Mouse (Mus musculus): ENCODE measurements around the gene Rbm33. TPM values are rescaled to one million over a fixed set of nuclear protein-coding genes. Genes with fewer than 3 reads are reported as not detected.
A peak's percentile ranks its signal among the peaks of the same experiment; 100 is the strongest.

Gene Rbm33
- total and polyA plus RNA-seq, 3 experiments = 26.4 to 48.4 (median 34.4) TPM

- peak; percentile 79 for DNase-seq
Measured at GRCm38 (mm10) chr5:28412006-28412685, 95.2 kb downstream of the Rbm33 start.

GRCm38 (mm10) chr5:28413533-28413932 is 96.6 kb downstream of the Rbm33 start:
- DNase-seq = no peak

GRCm38 (mm10) chr5:28414076-28414475 is 97.2 kb downstream of the Rbm33 start:
- DNase-seq = no peak

GRCm38 (mm10) chr5:28416029-28416428 is 99.1 kb downstream of the Rbm33 start:
- DNase-seq = no peak

- DNase-seq = no peak
Measured at GRCm38 (mm10) chr5:28418734-28419133, 101.8 kb downstream of the Rbm33 start.

- DNase-seq = peak; percentile 71
Measured at GRCm38 (mm10) chr5:28419640-28420265, 102.8 kb downstream of the Rbm33 start.

- DNase-seq = no peak
Measured at GRCm38 (mm10) chr5:28423781-28424180, 106.9 kb downstream of the Rbm33 start.

GRCm38 (mm10) chr5:28425926-28426325 is 109.0 kb downstream of the Rbm33 start:
- no peak for DNase-seq

GRCm38 (mm10) chr5:28450126-28450890 is 133.4 kb downstream of the Rbm33 start:
- DNase-seq = no peak

GRCm38 (mm10) chr5:28451053-28451638 is 134.2 kb downstream of the Rbm33 start:
- peak; percentile 78 for DNase-seq

GRCm38 (mm10) chr5:28453086-28453485 is 136.2 kb downstream of the Rbm33 start:
- no peak for DNase-seq

GRCm38 (mm10) chr5:28453523-28453922 is 136.6 kb downstream of the Rbm33 start:
- no peak for DNase-seq

GRCm38 (mm10) chr5:28454546-28454945 is 137.6 kb downstream of the Rbm33 start:
- no peak for DNase-seq

- peak; percentile 62 for DNase-seq
Measured at GRCm38 (mm10) chr5:28455721-28456120, 138.8 kb downstream of the Rbm33 start.

GRCm38 (mm10) chr5:28456366-28456765 is 139.4 kb downstream of the Rbm33 start:
- DNase-seq = no peak

- no peak for DNase-seq
Measured at GRCm38 (mm10) chr5:28457921-28458641, 141.2 kb downstream of the Rbm33 start.

- DNase-seq = no peak
Measured at GRCm38 (mm10) chr5:28458821-28459240, 141.9 kb downstream of the Rbm33 start.

- no peak for DNase-seq
Measured at GRCm38 (mm10) chr5:28459456-28460225, 142.7 kb downstream of the Rbm33 start.

GRCm38 (mm10) chr5:28460556-28461350 is 143.8 kb downstream of the Rbm33 start:
- no peak for DNase-seq

GRCm38 (mm10) chr5:28461376-28461775 is 144.5 kb downstream of the Rbm33 start:
- no peak for DNase-seq
